Mouse (Mus musculus): ENCODE data around the gene Mageh1. TPM values are rescaled to one million over a fixed set of nuclear protein-coding genes. Genes with fewer than 3 reads are reported as not detected.
A peak's percentile ranks its signal among the peaks of the same experiment; 100 is the strongest.
"Not testable (repeated sequence)": the region's sequence is repeated elsewhere in the genome, so short reads cannot be mapped to it uniquely, and the experiment has no call there.

Gene Mageh1
- 28.0 and 29.3 TPM in 2 replicates for polyA plus RNA-seq (2015; fragmentation: Nextera tagmentation; extraction: Ambion mirVana)

GRCm38 (mm10) chrX:153037087-153037971 lies at the start of gene Mageh1:
Mageh1 (minus strand) TSS chrX:153037575.
- Histone ChIP-seq H3K9ac (peak within 1 kb of the TSS; percentile 49), H3K36me3 (no peaks in the 10 kb centered on the region), H3K27me3 (no peaks in the 10 kb centered on the region), H3K4me3 (peak within 1 kb of the TSS; percentile 54), H3K4me2 (peak within 1 kb of the TSS; percentile 70), H3K9me3 (replicated peaks) (no peaks in the 10 kb centered on the region), H3K27ac (peak within 1 kb of the TSS; percentile 72), H3K4me1 (replicated peaks) (no peaks in the 10 kb centered on the region)
- peak; percentile 83 for ATAC-seq (replicated peaks; ENCODE audit: insufficient number of reproducible peaks, insufficient read depth, low FRiP score, low read depth)
- WGBS, result 8% methylated on average over 49 of the region's 49 CpGs

- H3K27ac ChIP-seq, result peak overlapping the region; percentile 72; the same call in 1 of the 2 replicates
- 17% methylated on average over 8 of the region's 22 CpGs for WGBS
- peak; percentile 21; the same call in 1 of the 2 replicates for ATAC-seq (replicated peaks; ENCODE audit: insufficient number of reproducible peaks, insufficient read depth, low FRiP score, low read depth)
Measured at GRCm38 (mm10) chrX:153037972-153038744, 783 bp upstream of the Mageh1 start.

GRCm38 (mm10) chrX:153031547-153031946 lies 5.8 kb downstream of the Mageh1 start:
- H3K36me3 ChIP-seq; ATAC-seq (replicated peaks; ENCODE audit: insufficient number of reproducible peaks, insufficient read depth, low FRiP score, low read depth); H3K4me3 ChIP-seq; H3K27ac ChIP-seq; H3K4me2 ChIP-seq; H3K27me3 ChIP-seq; H3K4me1 ChIP-seq (replicated peaks); H3K9ac ChIP-seq; H3K9me3 ChIP-seq (replicated peaks): not testable (repeated sequence)

More at GRCm38 (mm10) chrX:153037972-153038744, 783 bp upstream of the Mageh1 start:
- not testable (repeated sequence) for H3K36me3 ChIP-seq; H3K4me1 ChIP-seq (replicated peaks); H3K9me3 ChIP-seq (replicated peaks); H3K27me3 ChIP-seq; H3K9ac ChIP-seq
- H3K4me3 ChIP-seq, result peak overlapping the region; percentile 54
- H3K4me2 ChIP-seq, result peak overlapping the region; percentile 70

GRCm38 (mm10) chrX:153025709-153026108 lies 11.7 kb downstream of the Mageh1 start:
- not testable (repeated sequence) for H3K4me1 ChIP-seq (replicated peaks); H3K27me3 ChIP-seq; H3K4me2 ChIP-seq; H3K4me3 ChIP-seq; H3K9me3 ChIP-seq (replicated peaks); H3K9ac ChIP-seq; H3K36me3 ChIP-seq; H3K27ac ChIP-seq; ATAC-seq (replicated peaks; ENCODE audit: insufficient number of reproducible peaks, insufficient read depth, low FRiP score, low read depth)
- no CpG with 5 or more reads among the region's 3 CpGs for WGBS

- not testable (repeated sequence) for ATAC-seq (replicated peaks; ENCODE audit: insufficient number of reproducible peaks, insufficient read depth, low FRiP score, low read depth); H3K9ac ChIP-seq
- WGBS, result no CpG with 5 or more reads among the region's 3 CpGs
Measured at GRCm38 (mm10) chrX:153025255-153025654, 12.1 kb downstream of the Mageh1 start.

GRCm38 (mm10) chrX:153007685-153008047 lies 29.7 kb downstream of the Mageh1 start:
- Histone ChIP-seq H3K9me3 (replicated peaks) (no peaks in the 10 kb centered on the region), H3K4me1 (replicated peaks) (peaks cover 2% of the 10 kb centered on the region; the same call in 1 of the 2 replicates), H3K4me2 (peak overlapping the region; percentile 75), H3K4me3 (peak overlapping the region; percentile 60), H3K27me3 (0 out of 2 replicates have a peak, but pooled peaks cover 6% of the 10 kb centered on the region), H3K27ac (0 out of 2 replicates have a peak overlapping the region, but pooled peaks have one; percentile 58), H3K36me3 (no peaks in the 10 kb centered on the region), H3K9ac (peak overlapping the region; percentile 45)
- ATAC-seq (replicated peaks; ENCODE audit: insufficient number of reproducible peaks, insufficient read depth, low FRiP score, low read depth), result no peak
- WGBS, result 25% methylated on average over 9 of the region's 9 CpGs

More at GRCm38 (mm10) chrX:153025255-153025654, 12.1 kb downstream of the Mageh1 start:
- H3K4me1 ChIP-seq (replicated peaks); H3K36me3 ChIP-seq; H3K27ac ChIP-seq; H3K9me3 ChIP-seq (replicated peaks); H3K4me3 ChIP-seq; H3K27me3 ChIP-seq; H3K4me2 ChIP-seq: not testable (repeated sequence)

GRCm38 (mm10) chrX:153007021-153007684 lies 30.2 kb downstream of the Mageh1 start:
- Histone ChIP-seq H3K36me3 (no peaks in the 10 kb centered on the region), H3K9ac (peak overlapping the region; percentile 45), H3K27me3 (0 out of 2 replicates have a peak, but pooled peaks cover 4% of the 10 kb centered on the region), H3K27ac (peak overlapping the region; percentile 58), H3K9me3 (replicated peaks) (no peaks in the 10 kb centered on the region), H3K4me1 (replicated peaks) (peaks cover 2% of the 10 kb centered on the region; the same call in 1 of the 2 replicates), H3K4me3 (peak overlapping the region; percentile 60), H3K4me2 (peak overlapping the region; percentile 75)
- ATAC-seq (replicated peaks; ENCODE audit: insufficient number of reproducible peaks, insufficient read depth, low FRiP score, low read depth), result peak; percentile 86
- 15% methylated on average over 56 of the region's 58 CpGs for WGBS

GRCm38 (mm10) chrX:153006387-153006841 lies 31.0 kb downstream of the Mageh1 start, which contains the start of gene Usp51:
Usp51 (plus strand) TSS chrX:153006469.
- Histone ChIP-seq H3K9me3 (replicated peaks) (no peaks in the 10 kb centered on the region), H3K9ac (peak within 1 kb of the TSS; percentile 45), H3K4me1 (replicated peaks) (peaks cover 2% of the 10 kb centered on the region; the same call in 1 of the 2 replicates), H3K27ac (peak within 1 kb of the TSS; percentile 58), H3K4me2 (peak within 1 kb of the TSS; percentile 75), H3K27me3 (0 out of 2 replicates have a peak, but pooled peaks cover 3% of the 10 kb centered on the region), H3K36me3 (no peaks in the 10 kb centered on the region), H3K4me3 (peak within 1 kb of the TSS; percentile 60)
- WGBS, result 9% methylated on average over 23 of the region's 23 CpGs
- ATAC-seq (replicated peaks; ENCODE audit: insufficient number of reproducible peaks, insufficient read depth, low FRiP score, low read depth), result peak; percentile 57; the same call in 1 of the 2 replicates

GRCm38 (mm10) chrX:152996105-152996504 lies 41.3 kb downstream of the Mageh1 start:
- ATAC-seq (replicated peaks; ENCODE audit: insufficient number of reproducible peaks, insufficient read depth, low FRiP score, low read depth), result not testable (repeated sequence)
- WGBS, result no CpG with 5 or more reads among the region's 3 CpGs

GRCm38 (mm10) chrX:152989852-152990251 lies 47.5 kb downstream of the Mageh1 start:
- not testable (repeated sequence) for H3K4me2 ChIP-seq; H3K4me1 ChIP-seq (replicated peaks); H3K27me3 ChIP-seq; H3K9me3 ChIP-seq (replicated peaks); H3K4me3 ChIP-seq; H3K9ac ChIP-seq; ATAC-seq (replicated peaks; ENCODE audit: insufficient number of reproducible peaks, insufficient read depth, low FRiP score, low read depth); H3K36me3 ChIP-seq; H3K27ac ChIP-seq

More at GRCm38 (mm10) chrX:152996105-152996504, 41.3 kb downstream of the Mageh1 start:
- H3K36me3 ChIP-seq; H3K4me1 ChIP-seq (replicated peaks); H3K9me3 ChIP-seq (replicated peaks); H3K27me3 ChIP-seq; H3K27ac ChIP-seq; H3K4me2 ChIP-seq; H3K4me3 ChIP-seq; H3K9ac ChIP-seq: not testable (repeated sequence)

Measured in heart, embryonic 15.5 days (tissue).